Mouse (Mus musculus): ENCODE results near the gene Tra2b. TPM values are rescaled to one million over a fixed set of nuclear protein-coding genes. Genes with fewer than 3 reads are reported as not detected.

Gene Tra2b
- total RNA-seq (2012; rRNA removed): 216 and 311 TPM in 2 replicates
- total RNA-seq (2014; rRNA removed): 272 and 304 TPM in 2 replicates
- polyA plus RNA-seq (2012; ENCODE audit: insufficient read length, low read depth): 392 and 405 TPM in 2 replicates

GRCm38 (mm10) chr16:22265849-22266376 lies at the start of gene Tra2b:
TSS of gene Tra2b (minus strand) at chr16:22266005.
- peaks cover 42% of the 10 kb centered on the region for H3K79me2 ChIP-seq (replicated peaks; ENCODE audit: control insufficient read depth, extremely low read depth, insufficient read depth, poor library complexity, severe bottlenecking)
- peak within 1 kb of the TSS; percentile 86 for H3K9ac ChIP-seq (ENCODE audit: insufficient read depth, low read depth)
- H3K36me3 ChIP-seq (replicated peaks in 1 of 2; ENCODE audit: control insufficient read depth in 1 of 2, insufficient read depth in 1 of 2, low read length in 1 of 2): peaks cover 0 to 18% of the 10 kb centered on the region in 2 experiments
- H3K4me1 ChIP-seq (ENCODE audit: control insufficient read depth in 1 of 2, insufficient read depth in 2 of 2): peaks cover 4 to 7% of the 10 kb centered on the region in 2 experiments; a peak in 3 of 4 replicates
- peak; percentile 16; the same call in 1 of the 2 replicates for TF ChIP-seq ETS1 (conservative IDR thresholded peaks at IDR 0.05; ENCODE audit: low read depth, low read length)
- peak; percentile 99 for TF ChIP-seq NELFE (IDR thresholded peaks at IDR 0.05; ENCODE audit: low read depth, low read length)
- peak; percentile 36; the same call in 1 of the 2 replicates for TF ChIP-seq NRF1 (IDR thresholded peaks at IDR 0.05; ENCODE audit: low read depth, low read length)
- TF ChIP-seq HCFC1 (IDR thresholded peaks at IDR 0.05; ENCODE audit: low read depth, low read length): peak; percentile 78
- no peak for TF ChIP-seq RCOR1 (conservative IDR thresholded peaks at IDR 0.05; ENCODE audit: low read depth, low read length)
- peak; percentile 66 for TF ChIP-seq IRF4 (IDR thresholded peaks at IDR 0.05; ENCODE audit: low read depth, low read length)
- peak; percentile 97 for TF ChIP-seq POLR2A (IDR thresholded peaks at IDR 0.05; ENCODE audit: low read depth, low read length)
- TF ChIP-seq BHLHE40 (IDR thresholded peaks at IDR 0.05; ENCODE audit: low read depth, low read length): no peak
- peak; percentile 85 for TF ChIP-seq KAT2A (IDR thresholded peaks at IDR 0.05; ENCODE audit: insufficient replicate concordance, low read length)
- TF ChIP-seq JUND (conservative IDR thresholded peaks at IDR 0.05; ENCODE audit: low read depth, low read length): no peak
- TF ChIP-seq ZMIZ1 (IDR thresholded peaks at IDR 0.05; ENCODE audit: low read depth, low read length): peak; percentile 98
- TF ChIP-seq USF1 (IDR thresholded peaks at IDR 0.05; ENCODE audit: low read depth, low read length): no peak
- 0 out of 2 replicates have a peak, but pooled peaks have one; percentile 74 for TF ChIP-seq CHD1 (IDR thresholded peaks at IDR 0.05; ENCODE audit: low read depth, low read length)
- 0 out of 2 replicates have a peak, but pooled peaks have one; percentile 1 for TF ChIP-seq UBTF (IDR thresholded peaks at IDR 0.05; ENCODE audit: low read depth, low read length)
- TF ChIP-seq JUN (IDR thresholded peaks at IDR 0.05; ENCODE audit: insufficient read depth, low read depth, low read length): no peak
- no peak for TF ChIP-seq USF2 (conservative IDR thresholded peaks at IDR 0.05; ENCODE audit: low read depth, low read length)
- TF ChIP-seq POLR2AphosphoS2 (IDR thresholded peaks at IDR 0.05; ENCODE audit: low read depth, low read length): peak; percentile 97
- TF ChIP-seq TBP (conservative IDR thresholded peaks at IDR 0.05; ENCODE audit: low read depth, low read length): peak; percentile 97
- TF ChIP-seq CHD2 (IDR thresholded peaks at IDR 0.05; ENCODE audit: low read length): peak; percentile 52; the same call in 1 of the 2 replicates
- TF ChIP-seq ZC3H11A (IDR thresholded peaks at IDR 0.05; ENCODE audit: low read depth, low read length): no peak
- peak; percentile 77 for TF ChIP-seq ELF1 (IDR thresholded peaks at IDR 0.05; ENCODE audit: low read depth, low read length)
- no peak for TF ChIP-seq MAFK (IDR thresholded peaks at IDR 0.05; ENCODE audit: insufficient replicate concordance, low read length)
- TF ChIP-seq CTCF (conservative IDR thresholded peaks at IDR 0.05 in 1 of 2, IDR thresholded peaks at IDR 0.05 in 1 of 2; ENCODE audit: low read depth in 2 of 2, low read length in 2 of 2): no peak
- TF ChIP-seq MEF2A (IDR thresholded peaks at IDR 0.05; ENCODE audit: borderline replicate concordance, low read depth, low read length): no peak; the same call in none of the 2 replicates
- peak; percentile 96 for TF ChIP-seq MAZ (IDR thresholded peaks at IDR 0.05; ENCODE audit: low read depth, low read length)
- TF ChIP-seq RAD21 (IDR thresholded peaks at IDR 0.05; ENCODE audit: low read depth, low read length): no peak
- no peak for TF ChIP-seq PAX5 (IDR thresholded peaks at IDR 0.05; ENCODE audit: low read length)
- TF ChIP-seq TCF12 (IDR thresholded peaks at IDR 0.05; ENCODE audit: low read depth, low read length): peak; percentile 95
- TF ChIP-seq ZKSCAN1 (IDR thresholded peaks at IDR 0.05; ENCODE audit: borderline replicate concordance, low read depth, low read length): no peak
- TF ChIP-seq EP300 (IDR thresholded peaks at IDR 0.05; ENCODE audit: low read length): no peak
- TF ChIP-seq SMC3 (IDR thresholded peaks at IDR 0.05; ENCODE audit: low read depth, low read length): no peak
- no peak for TF ChIP-seq ZNF384 (IDR thresholded peaks at IDR 0.05; ENCODE audit: low read depth, low read length)
- peak; percentile 79 for TF ChIP-seq MYC (IDR thresholded peaks at IDR 0.05; ENCODE audit: low read depth, low read length)
- peak; percentile 93 for TF ChIP-seq SIN3A (IDR thresholded peaks at IDR 0.05; ENCODE audit: low read length)
- TF ChIP-seq E2F4 (IDR thresholded peaks at IDR 0.05; ENCODE audit: insufficient replicate concordance, low read depth, low read length): peak; percentile 99
- peak; percentile 98 for TF ChIP-seq MXI1 (IDR thresholded peaks at IDR 0.05; ENCODE audit: low read depth, low read length)
- peak; percentile 91 for TF ChIP-seq MAX (IDR thresholded peaks at IDR 0.05; ENCODE audit: low read length)
- TF ChIP-seq GABPA (IDR thresholded peaks at IDR 0.05; ENCODE audit: insufficient replicate concordance, low read depth, low read length): no peak
- dilution Hi-C loops (cut with MboI; ENCODE audit: extremely low pct_ligation_motif_present, extremely low pct_unique_long_range_greater_than_20kb, low sequenced_read_pairs): no loop called here
- peak within 1 kb of the TSS; percentile 72 to 98 (median 86) for H3K4me3 ChIP-seq (replicated peaks in 1 of 3; ENCODE audit: low read depth in 2 of 3, low read length in 2 of 3, poor library complexity in 1 of 3)
- DNase-seq (ENCODE audit: extremely low read depth): peak; percentile 100
- peak within 1 kb of the TSS; percentile 84 for H3K27ac ChIP-seq (ENCODE audit: insufficient read depth, low read depth)
- H3K27me3 ChIP-seq (replicated peaks): no peaks in the 10 kb centered on the region
- no peaks in the 10 kb centered on the region for H3K9me3 ChIP-seq (replicated peaks; ENCODE audit: low read length)
- in situ Hi-C loops (cut with MboI; ENCODE audit: low pct_ligation_motif_present, low pct_unique_long_range_greater_than_20kb, low sequenced_read_pairs): no loop called here
- peak within 1 kb of the TSS; percentile 59 for H3K4me2 ChIP-seq (ENCODE audit: insufficient read depth, low read depth, poor library complexity, severe bottlenecking)

Data from CH12.LX (cell line).